14 mouse cellular contexts compared by ENCODE assay signal in genomic region chr2:166516261-166516660, GRCm38 (mm10).
DNase-seq lines count a peak whose midpoint lies in the region; ATAC-seq and TF ChIP-seq lines count a peak whose summit lies in the region.
"Had no signal": no experiment of that assay in that cellular context is flagged by ENCODE, and none has a peak within 500 bp of the region (broad histone marks: within the 10 kb centered on the region; RNA-seq: fewer than 3 reads in every experiment).

No protein-coding gene starts in this region.

- H3K27me3 ChIP-seq in heart, embryonic 10.5 days (ENCODE audit: insufficient read depth, poor library complexity, severe bottlenecking), result 0 out of 2 replicates have a peak, but pooled peaks cover 10% of the 10 kb centered on the region
- no peaks in the 10 kb centered on the region for H3K27me3 ChIP-seq in heart, embryonic 11.5 days (ENCODE audit: control insufficient read depth, insufficient read depth, low read length)
- no peaks in the 10 kb centered on the region for H3K27me3 ChIP-seq in lung, postnatal 0 days (replicated peaks; ENCODE audit: insufficient read depth, low read length)

- no peak overlapping the region for H3K9ac ChIP-seq in heart, embryonic 11.5 days (ENCODE audit: low read depth, low read length)
- no peak overlapping the region for H3K9ac ChIP-seq in lung, postnatal 0 days (replicated peaks; ENCODE audit: low read depth)
- H3K9ac ChIP-seq: forebrain, postnatal 0 days; liver, embryonic 14.5 days had no signal

- WGBS in heart, embryonic 10.5 days, result 78% methylated on average over 1 of the region's 1 CpGs
- 71% methylated on average over 1 of the region's 1 CpGs for WGBS in heart, embryonic 11.5 days (ENCODE audit: insufficient replicate concordance)
- WGBS in lung, postnatal 0 days, result 65% methylated on average over 1 of the region's 1 CpGs
- 32% methylated on average over 1 of the region's 1 CpGs for WGBS in bone marrow, adult 2 months

- no peaks in the 10 kb centered on the region for H3K36me3 ChIP-seq in heart, embryonic 10.5 days
- no peaks in the 10 kb centered on the region for H3K36me3 ChIP-seq in heart, embryonic 11.5 days (ENCODE audit: control insufficient read depth, insufficient read depth, low read length)
- no peaks in the 10 kb centered on the region for H3K36me3 ChIP-seq in lung, postnatal 0 days (ENCODE audit: insufficient read depth, low read length)

- DNase-seq in heart, embryonic 10.5 days (ENCODE audit: low spot score), result no peak
- DNase-seq in lung, postnatal 0 days (ENCODE audit: low spot score), result no peak
- no peak for DNase-seq in lung, postnatal 14 days
- no peak for DNase-seq in thymus, postnatal 25 days
- no peak for DNase-seq in frontal cortex, postnatal 36 days (ENCODE audit: low spot score in 2 of 2)
- DNase-seq: cerebellum, adult 9-11 months; forebrain, postnatal 0 days; left cerebral cortex, postnatal 4 days; right cerebral cortex, postnatal 4 days had no signal

- H3K4me3 ChIP-seq in heart, embryonic 10.5 days, result no peak overlapping the region
- H3K4me3 ChIP-seq in heart, embryonic 11.5 days (ENCODE audit: low read depth, low read length), result no peak overlapping the region
- no peak overlapping the region for H3K4me3 ChIP-seq in lung, postnatal 0 days (ENCODE audit: low read depth, low read length)
- no peak overlapping the region for H3K4me3 ChIP-seq in bone marrow, adult 2 months (replicated peaks; ENCODE audit: control insufficient read depth, low read depth, low read length)
- H3K4me3 ChIP-seq: layer of hippocampus, adult 2 months had no signal

- no peak overlapping the region for H3K4me2 ChIP-seq in heart, embryonic 11.5 days
- no peak overlapping the region for H3K4me2 ChIP-seq in lung, postnatal 0 days (replicated peaks; ENCODE audit: low read depth, low read length)

- TF ChIP-seq EP300 in lung, postnatal 0 days (IDR thresholded peaks at IDR 0.05), result no peak

- ATAC-seq in heart, embryonic 11.5 days (replicated peaks; ENCODE audit: insufficient number of reproducible peaks, low FRiP score, low TSS enrichment), result no peak
- ATAC-seq in lung, postnatal 0 days, result no peak
- peak; percentile 65 for ATAC-seq in granulocyte monocyte progenitor cell, adult 5-6 weeks (replicated peaks; ENCODE audit: poor library complexity, severe bottlenecking)
- ATAC-seq: forebrain, postnatal 0 days had no signal

- no peaks in the 10 kb centered on the region for H3K9me3 ChIP-seq in heart, embryonic 10.5 days
- H3K9me3 ChIP-seq in heart, embryonic 11.5 days (replicated peaks; ENCODE audit: control insufficient read depth, low read length), result no peaks in the 10 kb centered on the region
- H3K9me3 ChIP-seq in lung, postnatal 0 days (ENCODE audit: low read length), result no peaks in the 10 kb centered on the region

- TF ChIP-seq POLR2A in bone marrow, adult 2 months (IDR thresholded peaks at IDR 0.05; ENCODE audit: borderline replicate concordance, control insufficient read depth, low read depth, low read length), result no peak

- H3K4me1 ChIP-seq in heart, embryonic 10.5 days, result peaks cover 56% of the 10 kb centered on the region
- peaks cover 23% of the 10 kb centered on the region for H3K4me1 ChIP-seq in heart, embryonic 11.5 days (ENCODE audit: control insufficient read depth, insufficient read depth, low read length)
- H3K4me1 ChIP-seq in lung, postnatal 0 days (ENCODE audit: insufficient read depth, low read depth, low read length), result no peaks in the 10 kb centered on the region
- H3K4me1 ChIP-seq in bone marrow, adult 2 months (ENCODE audit: control insufficient read depth, insufficient read depth, low read length), result peaks cover 2% of the 10 kb centered on the region; the same call in 1 of the 2 replicates

- H3K27ac ChIP-seq in heart, embryonic 10.5 days, result peak overlapping the region; percentile 16; the same call in 1 of the 2 replicates
- H3K27ac ChIP-seq in heart, embryonic 11.5 days (ENCODE audit: low read depth, low read length), result no peak overlapping the region
- H3K27ac ChIP-seq in lung, postnatal 0 days (ENCODE audit: low read length), result no peak overlapping the region
- H3K27ac ChIP-seq in bone marrow, adult 2 months (ENCODE audit: control insufficient read depth, insufficient read depth, low read depth, low read length, poor library complexity), result no peak overlapping the region
- H3K27ac ChIP-seq: layer of hippocampus, adult 2 months; liver, embryonic 14.5 days had no signal

- peak; percentile 21; the same call in 1 of the 2 replicates for TF ChIP-seq CTCF in lung, postnatal 0 days (IDR thresholded peaks at IDR 0.05)
- TF ChIP-seq CTCF in bone marrow, adult 2 months (IDR thresholded peaks at IDR 0.05; ENCODE audit: control insufficient read depth, insufficient read depth, low read length), result peak; percentile 45
